Mouse (Mus musculus): ENCODE data around the gene Cdk7. TPM values are rescaled to one million over a fixed set of nuclear protein-coding genes. Genes with fewer than 3 reads are reported as not detected.
A peak's percentile ranks its signal among the peaks of the same experiment; 100 is the strongest.

Cdk7 gene
- polyA plus RNA-seq, 1 experiment from 2014 or later, result 66.3 TPM

- no peak overlapping the region for H3K4me2 ChIP-seq
- ATAC-seq (ENCODE audit: low FRiP score) (no peak), DNase-seq (ENCODE audit: low spot score, missing footprints) (peak; percentile 75)
- no peak overlapping the region for H3K27ac ChIP-seq (ENCODE audit: low read depth, low read length)
- no peaks in the 10 kb centered on the region for H3K9me3 ChIP-seq (ENCODE audit: control insufficient read depth, low read length)
- no peak overlapping the region for H3K4me3 ChIP-seq (ENCODE audit: low read depth, low read length)
- H3K9ac ChIP-seq (ENCODE audit: low read length), result no peak overlapping the region
- H3K4me1 ChIP-seq (ENCODE audit: control insufficient read depth, insufficient read depth, low read length), result no peaks in the 10 kb centered on the region
- H3K27me3 ChIP-seq (ENCODE audit: control insufficient read depth, insufficient read depth, low read length), result no peaks in the 10 kb centered on the region
- H3K36me3 ChIP-seq (ENCODE audit: control insufficient read depth, insufficient read depth, low read length), result peaks cover 15% of the 10 kb centered on the region
- WGBS, result 93% methylated on average over 2 of the region's 2 CpGs
These were observed 27.3 kb downstream of the Cdk7 start for GRCm38 (mm10) chr13:100703468-100703867.

GRCm38 (mm10) chr13:100698866-100699265 is 31.9 kb downstream of the Cdk7 start:
- no peak for DNase-seq (ENCODE audit: low spot score, missing footprints)
- H3K4me1 ChIP-seq (ENCODE audit: control insufficient read depth, insufficient read depth, low read length), result no peaks in the 10 kb centered on the region
- H3K9me3 ChIP-seq (ENCODE audit: control insufficient read depth, low read length), result no peaks in the 10 kb centered on the region
- no peak overlapping the region for H3K4me2 ChIP-seq
- no peak overlapping the region for H3K9ac ChIP-seq (ENCODE audit: low read length)
- H3K36me3 ChIP-seq (ENCODE audit: control insufficient read depth, insufficient read depth, low read length), result peaks cover 8% of the 10 kb centered on the region; the same call in 1 of the 2 replicates
- H3K27ac ChIP-seq (ENCODE audit: low read depth, low read length), result no peak overlapping the region
- no peak for ATAC-seq (ENCODE audit: low FRiP score)
- H3K27me3 ChIP-seq (ENCODE audit: control insufficient read depth, insufficient read depth, low read length), result no peaks in the 10 kb centered on the region
- no peak overlapping the region for H3K4me3 ChIP-seq (ENCODE audit: low read depth, low read length)
- WGBS, result 95% methylated on average over 10 of the region's 10 CpGs

GRCm38 (mm10) chr13:100697541-100697940 is 33.2 kb downstream of the Cdk7 start:
- Histone ChIP-seq H3K4me2 (no peak overlapping the region), H3K27ac (ENCODE audit: low read depth, low read length) (no peak overlapping the region), H3K9ac (ENCODE audit: low read length) (no peak overlapping the region), H3K4me3 (ENCODE audit: low read depth, low read length) (no peak overlapping the region), H3K36me3 (ENCODE audit: control insufficient read depth, insufficient read depth, low read length) (peaks cover 4% of the 10 kb centered on the region; the same call in 1 of the 2 replicates), H3K4me1 (ENCODE audit: control insufficient read depth, insufficient read depth, low read length) (no peaks in the 10 kb centered on the region), H3K27me3 (ENCODE audit: control insufficient read depth, insufficient read depth, low read length) (no peaks in the 10 kb centered on the region), H3K9me3 (ENCODE audit: control insufficient read depth, low read length) (no peaks in the 10 kb centered on the region)
- 92% methylated on average over 3 of the region's 3 CpGs for WGBS
- DNase-seq (ENCODE audit: low spot score, missing footprints) (no peak), ATAC-seq (ENCODE audit: low FRiP score) (no peak)

- H3K27ac ChIP-seq (ENCODE audit: low read depth, low read length), result no peak overlapping the region
- H3K4me3 ChIP-seq (ENCODE audit: low read depth, low read length), result no peak overlapping the region
- no peak for DNase-seq (ENCODE audit: low spot score, missing footprints)
- H3K36me3 ChIP-seq (ENCODE audit: control insufficient read depth, insufficient read depth, low read length), result no peaks in the 10 kb centered on the region
- no peaks in the 10 kb centered on the region for H3K4me1 ChIP-seq (ENCODE audit: control insufficient read depth, insufficient read depth, low read length)
- no peak overlapping the region for H3K4me2 ChIP-seq
- no peak for ATAC-seq (ENCODE audit: low FRiP score)
- no peaks in the 10 kb centered on the region for H3K27me3 ChIP-seq (ENCODE audit: control insufficient read depth, insufficient read depth, low read length)
- H3K9ac ChIP-seq (ENCODE audit: low read length), result no peak overlapping the region
- WGBS, result 63% methylated on average over 7 of the region's 7 CpGs
- no peaks in the 10 kb centered on the region for H3K9me3 ChIP-seq (ENCODE audit: control insufficient read depth, low read length)
These were observed 43.2 kb downstream of the Cdk7 start for GRCm38 (mm10) chr13:100687513-100687912.

GRCm38 (mm10) chr13:100684355-100684754 is 46.4 kb downstream of the Cdk7 start:
- H3K27ac ChIP-seq (ENCODE audit: low read depth, low read length), result no peak overlapping the region
- no peaks in the 10 kb centered on the region for H3K36me3 ChIP-seq (ENCODE audit: control insufficient read depth, insufficient read depth, low read length)
- ATAC-seq (ENCODE audit: low FRiP score), result no peak
- H3K4me3 ChIP-seq (ENCODE audit: low read depth, low read length), result no peak overlapping the region
- H3K4me2 ChIP-seq, result no peak overlapping the region
- WGBS, result 79% methylated on average over 2 of the region's 2 CpGs
- no peak overlapping the region for H3K9ac ChIP-seq (ENCODE audit: low read length)
- no peaks in the 10 kb centered on the region for H3K4me1 ChIP-seq (ENCODE audit: control insufficient read depth, insufficient read depth, low read length)
- no peaks in the 10 kb centered on the region for H3K9me3 ChIP-seq (ENCODE audit: control insufficient read depth, low read length)
- no peaks in the 10 kb centered on the region for H3K27me3 ChIP-seq (ENCODE audit: control insufficient read depth, insufficient read depth, low read length)
- DNase-seq (ENCODE audit: low spot score, missing footprints), result no peak

GRCm38 (mm10) chr13:100682837-100683236 is 47.9 kb downstream of the Cdk7 start:
- DNase-seq (ENCODE audit: low spot score, missing footprints), result no peak
- no peak for ATAC-seq (ENCODE audit: low FRiP score)
- 92% methylated on average over 2 of the region's 2 CpGs for WGBS

GRCm38 (mm10) chr13:100681615-100682014 is 49.1 kb downstream of the Cdk7 start:
- Histone ChIP-seq H3K27ac (ENCODE audit: low read depth, low read length) (no peak overlapping the region), H3K36me3 (ENCODE audit: control insufficient read depth, insufficient read depth, low read length) (no peaks in the 10 kb centered on the region), H3K4me3 (ENCODE audit: low read depth, low read length) (no peak overlapping the region), H3K9ac (ENCODE audit: low read length) (no peak overlapping the region), H3K9me3 (ENCODE audit: control insufficient read depth, low read length) (no peaks in the 10 kb centered on the region), H3K4me2 (no peak overlapping the region), H3K4me1 (ENCODE audit: control insufficient read depth, insufficient read depth, low read length) (no peaks in the 10 kb centered on the region), H3K27me3 (ENCODE audit: control insufficient read depth, insufficient read depth, low read length) (no peaks in the 10 kb centered on the region)
- DNase-seq (ENCODE audit: low spot score, missing footprints) (no peak), ATAC-seq (ENCODE audit: low FRiP score) (no peak)
- 90% methylated on average over 8 of the region's 8 CpGs for WGBS

More at GRCm38 (mm10) chr13:100682837-100683236, 47.9 kb downstream of the Cdk7 start:
- H3K4me2 ChIP-seq, result no peak overlapping the region
- H3K4me3 ChIP-seq (ENCODE audit: low read depth, low read length), result no peak overlapping the region
- no peak overlapping the region for H3K9ac ChIP-seq (ENCODE audit: low read length)
- no peaks in the 10 kb centered on the region for H3K27me3 ChIP-seq (ENCODE audit: control insufficient read depth, insufficient read depth, low read length)
- H3K4me1 ChIP-seq (ENCODE audit: control insufficient read depth, insufficient read depth, low read length), result no peaks in the 10 kb centered on the region
- H3K27ac ChIP-seq (ENCODE audit: low read depth, low read length), result no peak overlapping the region
- H3K9me3 ChIP-seq (ENCODE audit: control insufficient read depth, low read length), result no peaks in the 10 kb centered on the region
- no peaks in the 10 kb centered on the region for H3K36me3 ChIP-seq (ENCODE audit: control insufficient read depth, insufficient read depth, low read length)

- H3K9ac ChIP-seq (ENCODE audit: low read length), result no peak overlapping the region
- no peak overlapping the region for H3K4me2 ChIP-seq
- no peak for ATAC-seq (ENCODE audit: low FRiP score)
- no peak overlapping the region for H3K4me3 ChIP-seq (ENCODE audit: low read depth, low read length)
- no peaks in the 10 kb centered on the region for H3K36me3 ChIP-seq (ENCODE audit: control insufficient read depth, insufficient read depth, low read length)
- H3K27ac ChIP-seq (ENCODE audit: low read depth, low read length), result no peak overlapping the region
- no peaks in the 10 kb centered on the region for H3K27me3 ChIP-seq (ENCODE audit: control insufficient read depth, insufficient read depth, low read length)
- 86% methylated on average over 15 of the region's 15 CpGs for WGBS
- DNase-seq (ENCODE audit: low spot score, missing footprints), result no peak
- no peaks in the 10 kb centered on the region for H3K4me1 ChIP-seq (ENCODE audit: control insufficient read depth, insufficient read depth, low read length)
- no peaks in the 10 kb centered on the region; the same call in 1 of the 2 replicates for H3K9me3 ChIP-seq (ENCODE audit: control insufficient read depth, low read length)
These were observed 54.7 kb downstream of the Cdk7 start for GRCm38 (mm10) chr13:100675936-100676635.

GRCm38 (mm10) chr13:100670181-100670741 is 60.5 kb downstream of the Cdk7 start:
- Histone ChIP-seq H3K36me3 (ENCODE audit: control insufficient read depth, insufficient read depth, low read length) (peaks cover 5% of the 10 kb centered on the region; the same call in 1 of the 2 replicates), H3K27me3 (ENCODE audit: control insufficient read depth, insufficient read depth, low read length) (no peaks in the 10 kb centered on the region), H3K4me1 (ENCODE audit: control insufficient read depth, insufficient read depth, low read length) (no peaks in the 10 kb centered on the region), H3K4me3 (ENCODE audit: low read depth, low read length) (peak overlapping the region; percentile 45), H3K4me2 (peak overlapping the region; percentile 58), H3K9me3 (ENCODE audit: control insufficient read depth, low read length) (no peaks in the 10 kb centered on the region; the same call in 1 of the 2 replicates), H3K27ac (ENCODE audit: low read depth, low read length) (no peak overlapping the region), H3K9ac (ENCODE audit: low read length) (peak overlapping the region; percentile 62; the same call in 1 of the 2 replicates)
- peak; percentile 88 for DNase-seq (ENCODE audit: low spot score, missing footprints)
- WGBS, result 70% methylated on average over 9 of the region's 9 CpGs
- ATAC-seq (ENCODE audit: low FRiP score), result no peak
